Mouse (Mus musculus) lung, postnatal 14 days (tissue): ENCODE measurements at regions not wholly inside any gene's neighbourhood (a gene's known extent, or its start where the extent isn't known, plus 50 kb on each side); places are given as distances from the start of the nearest gene placed in this dataset.

Experiments used
- DNase-seq: peaks from one replicate; pipeline ENCODE4 v3.0.0; 2021

- DNase-seq = no peak
These were observed 60.0 kb downstream of the Syf2 start for GRCm38 (mm10) chr4:134990651-134991050.

- no peak for DNase-seq
These were observed 62.9 kb downstream of the Syf2 start for GRCm38 (mm10) chr4:134993526-134994122.

DNA sequence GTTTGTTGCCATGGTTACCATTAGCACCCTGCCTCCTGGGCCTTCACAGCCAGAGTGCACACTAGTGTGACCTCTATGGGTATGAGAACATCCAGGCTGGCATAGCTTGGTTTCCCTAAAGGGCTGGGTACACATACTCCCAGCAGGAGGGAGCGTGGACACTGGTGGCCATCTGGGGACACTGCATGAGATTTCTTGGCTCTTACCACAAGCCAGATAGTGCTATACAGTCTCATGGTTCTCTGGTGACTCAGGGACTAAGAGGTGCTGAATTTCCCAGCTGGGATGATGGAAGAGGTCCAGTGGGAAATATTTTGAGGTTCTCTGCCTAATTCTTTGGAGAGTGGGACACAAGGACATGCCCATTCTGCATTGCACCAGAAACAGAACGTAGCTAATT lies 63.5 kb downstream of the Syf2 start:
- no peak for DNase-seq

GRCm38 (mm10) chr4:134994648-134995047 lies 64.0 kb downstream of the Syf2 start:
- DNase-seq = no peak

- no peak for DNase-seq
These were observed 64.4 kb downstream of the Syf2 start for GRCm38 (mm10) chr4:134995052-134995451.

GRCm38 (mm10) chr4:134996121-134996520 lies 65.4 kb downstream of the Syf2 start:
- no peak for DNase-seq

GRCm38 (mm10) chr4:134997461-134998434 lies 67.0 kb downstream of the Syf2 start:
- DNase-seq = no peak

GRCm38 (mm10) chr4:134998928-134999658 lies 68.4 kb downstream of the Syf2 start:
- DNase-seq = no peak

- no peak for DNase-seq
These were observed 71.6 kb downstream of the Syf2 start for GRCm38 (mm10) chr4:135002091-135002925.

- DNase-seq = no peak
These were observed 80.7 kb downstream of the Syf2 start for GRCm38 (mm10) chr4:135011365-135011764.

DNA sequence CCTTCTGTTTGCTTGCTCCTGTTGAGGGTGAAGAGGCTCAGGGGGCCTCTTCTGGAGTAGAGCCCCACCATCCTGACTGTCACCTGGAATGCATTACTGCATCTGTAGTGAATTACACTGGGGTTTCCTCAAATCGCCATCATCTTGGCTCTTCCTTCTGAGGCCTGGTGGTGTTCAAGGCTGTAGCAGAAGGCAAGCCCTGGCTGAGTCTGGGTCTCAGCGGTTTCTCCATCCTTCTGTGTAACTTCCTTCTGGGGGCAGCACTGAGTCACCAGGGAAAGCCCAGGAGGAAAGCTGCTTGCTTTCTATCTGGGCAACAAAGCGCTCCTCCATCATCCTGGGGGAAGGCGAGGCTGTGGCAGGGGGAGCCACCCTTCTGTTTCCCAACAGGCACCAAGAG lies 82.2 kb downstream of the Syf2 start:
- DNase-seq = no peak

DNA sequence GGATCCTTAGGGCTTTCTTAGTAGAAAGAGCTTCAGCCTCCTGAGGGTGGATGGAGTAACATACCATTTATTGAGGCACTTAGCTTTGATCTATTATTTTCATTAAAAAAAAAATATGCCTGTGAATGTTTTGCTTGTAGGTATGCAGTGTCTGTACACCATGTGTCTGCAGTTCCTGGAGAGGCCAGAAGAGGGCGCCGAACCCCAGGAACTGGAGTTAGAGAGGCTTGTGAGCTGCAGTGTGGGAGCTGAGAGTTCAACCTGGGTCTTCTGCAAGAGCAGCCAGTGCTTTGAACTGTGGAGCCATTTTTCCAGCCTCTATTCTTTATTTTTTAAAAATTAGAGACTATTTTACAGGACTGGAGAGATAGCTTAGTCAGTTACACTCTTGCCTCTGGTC lies 83.2 kb downstream of the Syf2 start:
- DNase-seq = no peak

DNA sequence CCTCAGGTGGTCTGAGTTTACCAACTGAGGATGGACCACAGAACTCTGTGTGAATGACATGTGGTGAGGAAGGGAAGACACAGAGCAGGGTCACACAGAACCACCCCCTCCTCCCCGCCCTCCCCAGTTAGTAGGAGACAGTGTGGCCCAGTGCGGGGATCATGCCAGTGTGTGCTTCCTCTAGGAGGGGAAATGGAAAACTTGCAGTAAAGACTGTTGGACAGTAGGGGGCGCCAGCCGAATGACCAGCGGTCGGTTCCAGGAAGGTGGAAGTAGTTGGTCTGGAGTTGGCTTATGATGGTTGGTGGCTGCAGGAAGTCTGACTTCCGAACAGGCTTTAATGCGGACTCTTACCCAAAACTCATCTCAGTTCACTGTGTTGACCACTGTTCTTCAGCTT lies 87.3 kb downstream of the Syf2 start:
- DNase-seq = peak; percentile 68

DNA sequence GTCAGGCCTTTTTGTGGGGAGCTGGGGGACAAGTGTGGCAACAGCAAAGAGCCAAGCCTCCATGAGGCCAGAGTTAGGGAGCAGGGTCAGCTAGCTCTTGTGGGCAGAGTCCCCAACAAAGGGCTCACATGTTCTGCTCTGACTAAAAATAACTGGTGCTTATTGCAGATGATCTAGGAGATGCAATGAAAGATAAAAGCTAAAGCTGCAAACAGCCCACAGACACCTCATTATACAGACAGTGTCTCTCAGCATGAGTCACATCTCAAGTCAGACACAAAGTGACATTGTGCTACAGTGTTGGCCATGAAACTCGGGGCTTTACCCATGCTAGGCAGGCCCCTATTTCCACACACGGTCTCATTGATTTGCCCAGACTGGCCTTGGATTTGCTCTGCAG lies 88.4 kb downstream of the Syf2 start:
- no peak for DNase-seq

DNA sequence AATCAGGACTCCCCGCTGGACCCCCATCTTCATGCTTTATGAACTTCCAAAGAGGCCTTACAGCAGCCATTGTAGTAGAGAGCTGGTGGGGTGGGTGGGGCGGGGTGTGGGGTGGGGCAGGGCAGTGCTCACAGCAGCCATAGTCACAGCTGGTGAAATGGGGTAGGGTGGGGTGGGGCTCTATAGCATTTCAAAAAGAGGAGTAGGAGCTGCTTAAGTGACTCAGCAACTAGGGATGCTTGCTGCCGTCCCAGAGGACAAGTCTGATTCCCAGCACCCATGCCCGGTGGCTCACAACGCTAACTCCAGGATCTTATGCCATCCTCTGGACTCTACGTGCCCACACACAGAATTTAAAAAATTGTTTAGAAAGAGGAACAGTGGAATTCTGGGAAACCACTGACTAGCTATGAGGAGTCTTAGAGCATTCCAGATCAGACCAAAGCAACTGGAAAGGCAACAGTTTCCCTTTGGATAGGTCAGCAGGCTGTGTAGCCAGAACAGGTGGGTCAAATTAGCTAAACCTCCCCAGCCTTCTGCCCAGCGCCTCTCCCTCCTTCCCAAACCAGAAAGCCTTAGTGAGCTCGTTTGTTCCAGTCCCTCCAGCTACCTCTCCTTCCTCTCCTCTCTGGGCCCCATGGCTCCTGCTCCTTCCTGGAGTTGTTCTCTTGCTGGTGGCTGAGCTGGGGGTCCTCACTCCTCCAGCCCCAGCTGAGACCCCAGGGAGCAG lies 89.7 kb downstream of the Syf2 start:
- no peak for DNase-seq

DNA sequence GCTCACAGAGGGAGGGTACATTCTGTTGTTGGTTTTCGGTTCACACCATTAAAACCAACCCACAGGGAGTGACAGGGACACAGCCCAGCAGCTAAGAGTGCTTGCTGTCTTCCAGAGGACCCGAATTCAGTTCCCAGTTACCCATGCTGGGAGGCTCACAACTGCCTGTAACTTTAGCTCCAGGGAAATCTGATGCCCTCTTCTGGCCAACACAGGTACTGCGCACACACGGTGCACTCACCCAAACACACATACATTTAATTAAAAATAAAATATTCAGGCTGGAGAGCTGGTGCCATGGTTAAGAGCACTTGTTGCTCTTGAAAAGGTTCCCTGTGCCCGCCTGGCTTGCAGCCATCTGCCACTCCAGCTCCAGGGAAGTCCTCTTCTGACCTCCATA lies 92.5 kb downstream of the Syf2 start:
- no peak for DNase-seq

GRCm38 (mm10) chr4:135025802-135026201 lies 94.7 kb upstream of the Runx3 start:
- DNase-seq = no peak

- DNase-seq = no peak
These were observed 93.3 kb upstream of the Runx3 start for GRCm38 (mm10) chr4:135027136-135027535.

DNA sequence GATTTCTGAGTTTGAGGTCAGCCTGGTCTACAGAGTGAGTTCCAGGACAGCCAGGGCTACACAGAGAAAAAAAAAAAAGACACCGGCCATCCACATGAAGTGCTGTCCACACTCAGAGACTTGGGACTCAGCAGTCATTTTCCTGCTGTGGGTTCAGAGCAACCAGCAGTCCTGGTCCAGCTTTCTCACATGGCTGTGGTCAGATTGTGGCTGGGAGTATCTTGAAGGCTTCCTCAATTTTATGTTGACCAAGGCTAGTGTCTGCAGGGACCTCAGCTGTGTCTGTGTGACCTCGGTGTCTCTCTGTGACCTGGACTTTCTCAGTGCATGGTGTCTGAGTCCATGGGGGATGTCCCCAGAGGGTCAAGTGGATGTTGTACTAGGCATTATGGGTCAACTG lies 90.7 kb upstream of the Runx3 start:
- no peak for DNase-seq

DNA sequence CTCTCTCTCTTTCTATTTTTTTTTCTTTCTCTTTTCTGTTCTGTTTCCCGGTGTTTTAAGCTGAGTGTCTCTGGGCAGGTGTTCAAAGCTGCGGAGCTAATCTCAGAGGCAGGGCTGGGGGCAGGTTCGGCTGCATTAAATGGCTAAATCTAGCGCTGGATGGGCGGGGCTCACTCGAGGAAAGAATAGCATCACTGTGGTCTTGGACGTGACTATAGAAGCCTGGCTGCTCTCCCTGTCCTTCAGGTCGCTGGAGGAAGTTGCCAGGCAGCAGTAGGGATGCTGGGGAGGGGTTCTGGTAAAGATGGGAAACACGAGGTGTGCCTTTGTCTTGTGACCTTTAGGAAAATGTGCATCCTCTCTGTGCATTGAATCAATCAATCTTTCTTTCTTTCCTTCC lies 88.0 kb upstream of the Runx3 start:
- DNase-seq = no peak

DNA sequence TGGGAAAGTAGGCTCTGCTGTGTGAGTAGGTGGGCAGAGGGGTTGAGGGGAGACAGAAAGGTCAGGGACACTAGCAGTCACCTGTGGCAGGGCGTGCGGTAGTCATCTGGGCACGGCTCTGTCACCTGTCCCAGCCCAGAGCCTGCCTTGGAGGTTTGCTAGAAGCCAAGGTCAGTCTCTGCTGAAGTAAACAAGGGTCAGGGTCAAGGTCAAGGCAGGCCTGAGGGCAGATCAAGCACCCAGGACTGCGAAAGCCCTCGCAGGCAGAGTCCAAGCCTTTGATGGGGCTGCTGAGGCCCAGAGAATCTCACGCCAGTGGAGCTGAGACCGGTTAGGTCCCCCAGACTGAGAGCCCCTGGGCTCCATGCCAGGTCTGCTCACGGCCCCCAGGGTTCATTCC lies 87.2 kb upstream of the Runx3 start:
- no peak for DNase-seq

GRCm38 (mm10) chr4:135034406-135034805 lies 86.0 kb upstream of the Runx3 start:
- peak; percentile 53 for DNase-seq
